Mouse (Mus musculus): ENCODE measurements around the gene Prkaa1.
"Not testable (repeated sequence)": the region's sequence is repeated elsewhere in the genome, so short reads cannot be mapped to it uniquely, and the experiment has no call there.

The Prkaa1 gene

DNA sequence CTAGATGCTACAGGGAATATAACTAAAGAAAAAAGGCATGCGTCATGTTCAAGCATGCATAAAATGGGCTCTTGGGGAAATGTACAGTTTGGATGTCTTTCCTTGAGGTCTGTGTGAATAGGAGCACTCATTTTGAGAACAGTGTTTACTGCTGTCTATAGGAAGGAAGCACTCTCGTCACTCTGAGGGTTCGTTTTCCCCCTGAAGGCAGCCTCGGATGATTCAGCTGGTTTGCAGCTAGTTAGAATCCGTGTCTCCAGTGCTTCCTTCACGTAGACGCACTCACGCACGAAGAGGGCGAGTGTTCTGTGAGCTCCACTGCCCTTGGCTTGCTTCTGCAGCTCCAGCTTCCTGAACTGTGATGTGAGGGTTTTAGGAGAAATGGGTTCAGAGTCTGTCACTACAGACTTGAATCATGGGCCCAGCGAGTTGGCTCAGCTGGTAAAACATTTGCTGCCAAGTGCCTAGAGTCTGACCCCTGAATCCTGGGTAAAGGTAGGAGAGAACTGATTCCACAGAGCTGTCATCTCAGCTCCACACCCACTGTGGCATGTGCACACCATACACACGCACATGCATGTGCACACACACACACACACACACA lies 29.7 kb downstream of the Prkaa1 start:
- no peak for DNase-seq (ENCODE audit: low spot score)

- DNase-seq (ENCODE audit: low spot score) = no peak
These were observed 41.1 kb downstream of the Prkaa1 start for GRCm38 (mm10) chr15:5184668-5185330.

GRCm38 (mm10) chr15:5185366-5186292 lies 42.0 kb downstream of the Prkaa1 start, which contains the start of gene Ttc33:
Gene Ttc33, plus strand, starts transcription at chr15:5185525.
- DNase-seq (ENCODE audit: low spot score) = peak; percentile 67

DNA sequence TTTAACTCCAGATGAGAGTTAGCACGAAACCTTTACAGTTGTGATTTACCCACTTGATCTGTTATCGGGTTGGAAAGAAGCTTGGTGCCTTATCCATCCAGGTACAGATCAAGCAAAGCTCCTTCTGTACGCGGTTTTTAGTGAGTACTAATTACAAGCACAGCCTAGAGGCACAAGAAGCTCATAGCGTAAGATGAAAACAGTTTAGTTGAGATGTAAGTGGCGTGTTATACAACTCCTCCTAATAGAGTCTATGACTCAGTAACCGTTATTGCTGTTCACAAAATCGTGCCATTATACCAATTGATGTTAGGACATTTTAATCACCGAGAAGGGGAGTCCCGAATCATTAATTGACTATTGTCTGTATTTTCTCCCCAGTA lies 42.6 kb downstream of the Prkaa1 start:
- no peak for DNase-seq (ENCODE audit: low spot score)

DNA sequence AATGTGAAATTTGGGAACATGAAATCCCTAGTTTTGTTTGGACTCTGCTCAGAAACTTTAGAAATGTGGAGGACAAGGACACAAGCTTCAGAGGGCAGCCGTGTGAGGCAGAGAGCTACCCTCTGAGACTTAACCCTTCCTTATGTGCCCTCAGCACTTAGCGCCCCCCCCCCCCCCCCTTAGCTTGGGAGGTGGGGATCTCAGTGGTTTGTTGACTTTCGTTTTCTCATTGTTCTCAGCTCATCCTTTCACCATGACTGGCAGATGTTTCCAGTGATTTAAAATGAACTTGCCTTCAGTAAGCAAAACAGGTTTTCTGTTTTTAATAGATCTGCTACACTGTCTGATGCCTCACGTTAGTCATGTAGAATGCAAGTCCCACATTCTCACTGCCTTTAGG lies 43.5 kb downstream of the Prkaa1 start:
- no peak for DNase-seq (ENCODE audit: low spot score)

DNA sequence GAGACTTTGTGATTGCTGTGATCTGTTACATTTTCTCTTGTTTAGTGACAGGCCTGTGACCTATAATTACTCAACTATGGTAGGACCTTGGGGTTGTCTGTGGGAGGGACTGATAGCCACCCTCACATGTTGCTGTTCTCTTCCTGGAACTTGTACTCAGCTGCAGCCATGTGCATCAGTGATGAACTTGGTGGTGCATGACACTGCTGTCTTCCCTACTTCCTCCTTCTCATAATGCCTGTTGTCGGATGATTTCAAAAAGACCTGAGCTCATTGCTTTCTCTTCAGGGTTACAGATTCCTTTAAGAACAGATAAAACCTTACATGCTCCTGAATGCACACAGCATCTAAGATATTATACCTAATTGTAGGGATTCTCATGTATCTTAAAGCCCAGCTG lies 44.4 kb downstream of the Prkaa1 start:
- DNase-seq (ENCODE audit: low spot score) = no peak

DNA sequence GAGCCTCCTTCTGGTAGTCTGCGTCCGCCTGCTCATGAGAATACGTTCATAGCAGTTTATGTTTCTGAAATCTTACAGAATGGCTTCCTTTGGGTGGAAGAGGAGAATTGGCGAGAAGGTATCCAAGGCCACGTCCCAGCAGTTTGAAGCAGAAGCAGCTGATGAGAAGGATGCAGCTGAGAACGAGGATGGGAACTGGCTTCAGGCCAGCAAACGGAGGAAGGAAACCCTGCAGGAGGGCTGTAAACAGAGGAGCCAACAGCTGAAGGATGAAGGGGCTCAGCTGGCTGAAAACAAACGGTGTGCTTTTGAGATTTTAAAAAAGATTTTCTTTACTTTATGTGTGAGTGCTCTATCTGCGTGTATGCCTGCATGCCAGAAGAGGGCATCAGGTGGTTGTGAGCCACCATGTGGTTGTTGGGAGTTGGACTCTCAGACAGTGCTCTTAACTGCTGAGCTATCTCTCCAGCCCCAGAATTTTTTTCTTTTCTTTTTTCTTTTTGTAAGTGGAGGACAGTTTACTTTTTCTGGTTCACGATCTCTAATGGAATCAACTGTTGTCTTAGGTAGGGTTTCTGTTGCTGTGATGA lies 45.9 kb downstream of the Prkaa1 start:
- no peak for DNase-seq (ENCODE audit: low spot score)

DNA sequence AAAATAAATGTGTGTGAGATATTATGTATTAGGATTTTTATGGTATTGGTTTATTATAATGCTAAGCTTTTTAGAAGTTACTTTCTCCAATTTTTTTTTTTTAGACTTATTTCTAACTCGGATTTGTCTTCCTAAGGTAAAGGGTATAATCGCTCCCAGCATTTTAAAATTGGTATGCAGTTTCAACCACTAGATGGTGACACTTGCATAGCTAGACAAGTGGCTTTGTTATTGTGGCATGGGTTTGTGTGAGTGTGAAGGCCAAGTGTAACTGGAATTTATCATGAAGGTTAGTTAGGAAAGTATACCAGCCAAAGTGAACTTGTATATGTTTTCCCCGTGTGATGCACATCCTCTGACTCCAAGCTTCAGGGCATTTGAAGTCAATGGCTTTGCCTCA lies 50.2 kb downstream of the Prkaa1 start:
- DNase-seq (ENCODE audit: low spot score) = no peak

DNA sequence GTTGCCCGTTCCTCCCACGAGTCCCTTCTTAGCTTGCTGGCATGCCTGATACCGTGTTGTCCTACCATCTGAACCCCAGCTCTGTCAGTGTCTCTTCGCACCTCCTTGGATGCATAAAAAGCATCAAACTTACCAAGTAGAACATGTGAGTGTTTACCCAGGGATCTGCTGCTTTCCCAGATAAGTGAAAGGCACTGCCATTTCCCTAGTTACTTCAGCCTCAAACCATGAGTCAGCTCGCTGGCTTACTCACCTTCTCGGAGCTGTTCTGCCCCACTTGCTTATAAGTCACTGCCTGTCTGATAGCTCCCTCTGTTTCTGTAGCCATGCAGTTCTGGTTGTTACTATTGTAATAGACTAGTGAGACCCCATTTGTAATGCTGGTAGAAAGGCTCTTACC lies 50.8 kb downstream of the Prkaa1 start:
- no peak for DNase-seq (ENCODE audit: low spot score)

DNA sequence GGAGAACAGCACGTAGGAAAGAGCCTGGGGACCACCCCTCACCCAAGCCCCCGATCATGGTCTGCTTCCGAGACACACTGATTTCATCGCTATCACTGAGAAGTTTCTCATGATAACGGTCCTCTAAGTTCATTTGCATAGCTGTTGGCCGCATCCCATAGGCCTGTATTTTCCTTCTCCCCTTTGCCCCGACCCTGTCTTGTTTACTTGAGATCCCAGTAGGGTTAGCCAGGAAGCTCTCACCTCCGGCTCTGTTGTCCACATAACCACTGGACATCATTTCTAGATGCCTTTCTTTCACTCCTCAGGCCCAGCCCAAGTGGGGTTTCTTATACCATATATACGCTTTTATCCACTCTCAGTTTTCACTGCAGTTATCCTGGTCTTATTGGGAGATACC lies 51.3 kb downstream of the Prkaa1 start:
- DNase-seq (ENCODE audit: low spot score) = no peak

DNA sequence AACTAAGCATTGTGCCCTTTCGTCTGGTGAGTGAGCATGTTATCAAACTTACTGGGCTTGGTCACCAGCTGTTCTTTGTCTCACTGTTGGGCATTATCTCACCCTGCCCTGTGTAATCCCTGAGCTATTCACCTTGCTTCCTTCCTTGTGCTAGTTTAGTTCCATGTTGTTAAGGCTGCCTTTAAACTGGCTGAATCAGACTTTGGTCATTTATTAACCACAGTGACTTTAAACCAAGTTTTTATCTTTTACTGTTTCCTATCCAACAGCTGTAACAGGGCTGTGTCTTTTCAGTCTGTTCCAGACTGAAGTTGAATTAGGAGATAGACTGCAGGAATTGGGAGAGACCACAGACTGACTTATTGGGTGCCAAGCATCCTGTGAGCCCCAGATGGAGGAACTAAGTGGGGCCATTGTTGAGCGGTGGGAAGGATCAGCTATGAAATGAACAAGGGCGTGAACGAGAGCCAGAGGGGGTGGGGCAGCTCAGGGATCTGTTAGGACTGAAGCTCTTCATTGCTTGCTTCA lies 52.4 kb downstream of the Prkaa1 start:
- DNase-seq (ENCODE audit: low spot score) = no peak

- DNase-seq (ENCODE audit: low spot score) = no peak
These were observed 53.0 kb downstream of the Prkaa1 start for GRCm38 (mm10) chr15:5196691-5197090.

GRCm38 (mm10) chr15:5205222-5205621 lies 61.6 kb downstream of the Prkaa1 start:
- DNase-seq (ENCODE audit: low spot score) = no peak

- DNase-seq (ENCODE audit: low spot score) = no peak
These were observed 65.5 kb downstream of the Prkaa1 start for GRCm38 (mm10) chr15:5209116-5209515.

GRCm38 (mm10) chr15:5220491-5220890 lies 76.8 kb downstream of the Prkaa1 start:
- DNase-seq (ENCODE audit: low spot score) = no peak

GRCm38 (mm10) chr15:5230746-5231145 lies 87.1 kb downstream of the Prkaa1 start:
- not testable (repeated sequence) for DNase-seq (ENCODE audit: low spot score)

Data from urinary bladder, postnatal 25 days (tissue).